Mouse (Mus musculus) limb, embryonic 12.5 days (tissue): Measurements from ENCODE around the gene Msi2. TPM values are rescaled to one million over a fixed set of nuclear protein-coding genes. Genes with fewer than 3 reads are reported as not detected.

Experiments used
- ATAC-seq: fragments of 200-750 bp; cut with Nextera tagmentation; 2 replicates; pipeline ENCODE4 v1.8.0; 2017; ENCODE audit warnings: low read depth, moderate TSS enrichment; ENCODE audit not compliant: insufficient number of reproducible peaks, insufficient read depth, low FRiP score, low TSS enrichment
- H3K27ac ChIP-seq: fragments of 300-500 bp; sonication (generic); 2 replicates; pipeline ENCODE4 v1.5.1; 2016; ENCODE audit warnings: mild to moderate bottlenecking, moderate library complexity
- H3K27me3 ChIP-seq: fragments of 300-500 bp; sonication (generic); 2 replicates; pipeline ENCODE4 v1.6.1; 2016; ENCODE audit warnings: mild to moderate bottlenecking, moderate library complexity
- H3K36me3 ChIP-seq: fragments of 300-500 bp; sonication (generic); 2 replicates; pipeline ENCODE4 v1.6.1; 2016; ENCODE audit warnings: mild to moderate bottlenecking, moderate library complexity
- H3K4me1 ChIP-seq: fragments of 300-500 bp; sonication (generic); replicated peaks from 2 replicates; pipeline ENCODE4 v1.6.1; 2016
- H3K4me2 ChIP-seq: fragments of 300-500 bp; sonication (generic); 2 replicates; pipeline ENCODE4 v1.6.1; 2016; ENCODE audit warnings: mild to moderate bottlenecking, moderate library complexity
- H3K4me3 ChIP-seq: fragments of 300-500 bp; sonication (generic); replicated peaks from 2 replicates; pipeline ENCODE4 v1.5.1; 2016; ENCODE audit warnings: mild to moderate bottlenecking
- H3K9ac ChIP-seq: fragments of 300-500 bp; sonication (generic); replicated peaks from 2 replicates; pipeline ENCODE4 v1.6.1; 2016; ENCODE audit warnings: mild to moderate bottlenecking, moderate library complexity
- H3K9me3 ChIP-seq: fragments of 300-500 bp; sonication (generic); 2 replicates; pipeline ENCODE4 v1.6.1; 2016; ENCODE audit warnings: mild to moderate bottlenecking, moderate library complexity
- WGBS: fragments of 180-500 bp; shearing (Covaris S2); methylation state at CpG from one replicate; pipeline ENCODE4 v1.1.7; 2016; 5-methylcytosine and 5-hydroxymethylcytosine counted together
- polyA plus RNA-seq: library from polyadenylated mRNA; unstranded; fragments of >200 nt; fragmentation: Nextera tagmentation; extraction: Ambion mirVana; gene quantifications from 2 replicates; pipeline ENCODE4 v1.2.1, GENCODE M21; 2016

Msi2 gene
- 16.8 and 24.0 TPM in 2 replicates for polyA plus RNA-seq

- Histone ChIP-seq H3K27me3 (no peaks in the 10 kb centered on the region), H3K4me3 (peak within 1 kb of the TSS; percentile 93), H3K36me3 (no peaks in the 10 kb centered on the region), H3K4me2 (peak within 1 kb of the TSS; percentile 83), H3K9me3 (no peaks in the 10 kb centered on the region), H3K27ac (peak within 1 kb of the TSS; percentile 93), H3K9ac (peak within 1 kb of the TSS; percentile 98), H3K4me1 (peaks cover 39% of the 10 kb centered on the region)
- ATAC-seq: peak; percentile 76
- under 1% methylated on average over 48 of the region's 84 CpGs for WGBS
Measured at GRCm38 (mm10) chr11:88718050-88718765, at the start of gene Msi2. Gene Msi2 (minus strand): TSS chr11:88718513.

- Histone ChIP-seq H3K27ac (peak overlapping the region; percentile 90), H3K9me3 (no peaks in the 10 kb centered on the region), H3K4me2 (peak overlapping the region; percentile 38), H3K27me3 (no peaks in the 10 kb centered on the region), H3K4me1 (peaks cover 29% of the 10 kb centered on the region), H3K36me3 (no peaks in the 10 kb centered on the region), H3K9ac (no peak overlapping the region), H3K4me3 (no peak overlapping the region)
- ATAC-seq: no peak
- WGBS: 21% methylated on average over 7 of the region's 7 CpGs
Measured at GRCm38 (mm10) chr11:88765635-88766034, 47.3 kb upstream of the Msi2 start.

DNA sequence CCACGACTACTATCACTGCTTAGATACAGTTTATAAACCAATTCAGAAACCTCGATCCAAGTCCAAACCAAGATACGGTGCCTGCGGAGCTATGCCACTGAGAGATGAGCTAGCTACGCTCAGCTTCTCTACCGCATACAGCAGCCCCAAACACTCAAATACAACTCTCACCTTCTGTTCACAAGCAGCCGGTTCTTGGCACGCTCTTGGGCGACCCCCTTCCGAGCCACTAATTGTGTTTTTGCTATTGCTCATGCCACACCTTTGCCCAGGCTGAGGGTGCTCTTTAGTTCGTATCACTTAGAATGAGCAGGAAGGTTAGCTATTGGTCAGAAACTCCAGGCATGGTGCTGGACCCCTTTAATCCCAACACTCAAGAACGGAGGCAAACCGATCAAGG, 45.1 kb upstream of the Msi2 start:
- Histone ChIP-seq H3K27me3 (no peaks in the 10 kb centered on the region), H3K4me1 (peaks cover 21% of the 10 kb centered on the region), H3K4me2 (no peak overlapping the region), H3K4me3 (no peak overlapping the region), H3K36me3 (no peaks in the 10 kb centered on the region), H3K9ac (no peak overlapping the region), H3K27ac (no peak overlapping the region), H3K9me3 (no peaks in the 10 kb centered on the region)
- ATAC-seq: no peak
- 87% methylated on average over 13 of the region's 13 CpGs for WGBS

DNA sequence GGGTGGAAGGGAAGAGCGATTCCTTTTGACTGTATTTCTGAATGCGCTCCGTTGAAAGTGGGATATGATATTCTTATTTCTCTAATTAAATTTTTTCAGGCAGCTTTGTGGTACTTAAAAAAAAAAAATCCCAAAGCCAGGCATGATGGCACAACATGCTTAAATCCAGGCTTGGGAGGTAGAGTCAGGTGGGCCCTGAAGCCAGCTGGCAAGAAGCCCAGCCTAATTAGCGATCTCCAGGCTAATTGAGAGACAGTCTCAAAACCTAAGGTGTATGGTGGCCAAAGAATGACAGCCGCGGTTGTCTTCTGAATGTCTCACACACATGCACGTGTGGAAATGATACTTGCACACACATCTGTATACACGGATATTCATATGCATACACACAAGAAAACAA, 41.2 kb upstream of the Msi2 start:
- no peak for ATAC-seq
- H3K9ac ChIP-seq: no peak overlapping the region
- no peak overlapping the region for H3K4me2 ChIP-seq
- H3K27ac ChIP-seq: no peak overlapping the region
- H3K27me3 ChIP-seq: no peaks in the 10 kb centered on the region
- H3K9me3 ChIP-seq: no peaks in the 10 kb centered on the region; the same call in 1 of the 2 replicates
- peaks cover 10% of the 10 kb centered on the region for H3K4me1 ChIP-seq
- H3K4me3 ChIP-seq: no peak overlapping the region
- 93% methylated on average over 8 of the region's 8 CpGs for WGBS
- H3K36me3 ChIP-seq: no peaks in the 10 kb centered on the region

- Histone ChIP-seq H3K9me3 (no peaks in the 10 kb centered on the region; the same call in 1 of the 2 replicates), H3K27ac (peak overlapping the region; percentile 35; the same call in 1 of the 2 replicates), H3K36me3 (no peaks in the 10 kb centered on the region), H3K27me3 (no peaks in the 10 kb centered on the region), H3K4me2 (no peak overlapping the region), H3K4me1 (peaks cover 10% of the 10 kb centered on the region), H3K9ac (no peak overlapping the region), H3K4me3 (no peak overlapping the region)
- no peak for ATAC-seq
- 30% methylated on average over 6 of the region's 6 CpGs for WGBS
Measured at GRCm38 (mm10) chr11:88758402-88758801, 40.1 kb upstream of the Msi2 start.

DNA sequence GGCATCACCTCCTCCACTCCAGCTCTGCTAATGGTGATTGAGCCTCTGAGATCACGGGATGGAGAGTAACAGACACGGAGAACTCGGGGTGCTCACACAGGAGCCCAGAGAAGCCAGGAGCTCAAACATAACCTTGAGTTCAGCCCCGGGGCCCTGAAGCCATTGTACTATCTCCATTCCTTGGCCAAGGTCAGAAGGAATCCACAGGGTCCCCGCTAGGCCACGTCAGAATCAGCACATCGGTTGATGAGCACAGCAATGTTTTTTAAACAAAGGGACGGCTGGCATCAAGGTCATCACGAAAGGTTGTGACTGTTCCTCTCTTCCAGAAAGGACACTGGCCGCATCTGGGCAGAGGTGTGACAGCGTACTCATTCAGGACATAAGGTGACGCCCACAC, 27.0 kb upstream of the Msi2 start:
- ATAC-seq: no peak
- H3K27me3 ChIP-seq: no peaks in the 10 kb centered on the region
- H3K27ac ChIP-seq: no peak overlapping the region
- H3K4me3 ChIP-seq: no peak overlapping the region
- 81% methylated on average over 12 of the region's 12 CpGs for WGBS
- H3K4me2 ChIP-seq: no peak overlapping the region
- no peak overlapping the region for H3K9ac ChIP-seq
- H3K36me3 ChIP-seq: no peaks in the 10 kb centered on the region
- H3K9me3 ChIP-seq: no peaks in the 10 kb centered on the region
- H3K4me1 ChIP-seq: no peaks in the 10 kb centered on the region

- Histone ChIP-seq H3K27me3 (no peaks in the 10 kb centered on the region), H3K27ac (no peak overlapping the region), H3K36me3 (no peaks in the 10 kb centered on the region), H3K9me3 (no peaks in the 10 kb centered on the region), H3K4me3 (no peak overlapping the region), H3K4me2 (no peak overlapping the region), H3K4me1 (no peaks in the 10 kb centered on the region), H3K9ac (no peak overlapping the region)
- 88% methylated on average over 13 of the region's 13 CpGs for WGBS
- ATAC-seq: no peak
Measured at GRCm38 (mm10) chr11:88739574-88740295, 21.4 kb upstream of the Msi2 start.

- no peak for ATAC-seq
- peaks cover 23% of the 10 kb centered on the region for H3K4me1 ChIP-seq
- no peak overlapping the region for H3K4me3 ChIP-seq
- 29% methylated on average over 5 of the region's 5 CpGs for WGBS
- H3K36me3 ChIP-seq: no peaks in the 10 kb centered on the region
- no peak overlapping the region for H3K27ac ChIP-seq
- H3K27me3 ChIP-seq: no peaks in the 10 kb centered on the region
- no peaks in the 10 kb centered on the region for H3K9me3 ChIP-seq
- H3K4me2 ChIP-seq: no peak overlapping the region
- H3K9ac ChIP-seq: no peak overlapping the region
Measured at GRCm38 (mm10) chr11:88729363-88729762, 11.1 kb upstream of the Msi2 start.

- Histone ChIP-seq H3K9ac (no peak overlapping the region), H3K27ac (no peak overlapping the region), H3K4me3 (no peak overlapping the region), H3K36me3 (no peaks in the 10 kb centered on the region), H3K27me3 (no peaks in the 10 kb centered on the region), H3K4me2 (peak overlapping the region; percentile 37), H3K4me1 (peaks cover 23% of the 10 kb centered on the region), H3K9me3 (no peaks in the 10 kb centered on the region)
- no peak for ATAC-seq
- WGBS: 2% methylated on average over 6 of the region's 6 CpGs
Measured at GRCm38 (mm10) chr11:88728508-88728890, 10.2 kb upstream of the Msi2 start.

- peak overlapping the region; percentile 37 for H3K4me2 ChIP-seq
- WGBS: 27% methylated on average over 20 of the region's 20 CpGs
- H3K4me3 ChIP-seq: no peak overlapping the region
- no peaks in the 10 kb centered on the region for H3K36me3 ChIP-seq
- ATAC-seq: no peak; the same call in 1 of the 2 replicates
- no peak overlapping the region for H3K9ac ChIP-seq
- H3K27me3 ChIP-seq: no peaks in the 10 kb centered on the region
- no peaks in the 10 kb centered on the region for H3K9me3 ChIP-seq
- H3K4me1 ChIP-seq: peaks cover 23% of the 10 kb centered on the region
- peak overlapping the region; percentile 66 for H3K27ac ChIP-seq
Measured at GRCm38 (mm10) chr11:88727768-88728507, 9.6 kb upstream of the Msi2 start.

GRCm38 (mm10) chr11:88721144-88721636, 2.9 kb upstream of the Msi2 start:
- H3K27me3 ChIP-seq: no peaks in the 10 kb centered on the region
- no peaks in the 10 kb centered on the region for H3K36me3 ChIP-seq
- H3K9me3 ChIP-seq: no peaks in the 10 kb centered on the region
- 61% methylated on average over 10 of the region's 10 CpGs for WGBS
- no peak overlapping the region for H3K27ac ChIP-seq
- no peak overlapping the region for H3K9ac ChIP-seq
- no peak overlapping the region for H3K4me2 ChIP-seq
- H3K4me3 ChIP-seq: no peak overlapping the region
- peaks cover 13% of the 10 kb centered on the region for H3K4me1 ChIP-seq
- ATAC-seq: no peak
